Mouse (Mus musculus): ENCODE data around the gene Ripor3. TPM values are rescaled to one million over a fixed set of nuclear protein-coding genes. Genes with fewer than 3 reads are reported as not detected.

Ripor3 gene
- polyA plus RNA-seq, 1 experiment from 2014 or later: 0.49 TPM

GRCm38 (mm10) chr2:167972809-167973208 is 37.6 kb downstream of the Ripor3 start:
- Histone ChIP-seq H3K4me3 (no peak overlapping the region), H3K4me1 (no peaks in the 10 kb centered on the region; the same call in 1 of the 2 replicates), H3K36me3 (peaks cover 99% of the 10 kb centered on the region), H3K9me3 (replicated peaks) (no peaks in the 10 kb centered on the region), H3K27ac (no peak overlapping the region), H3K27me3 (ENCODE audit: low read depth, poor library complexity, severe bottlenecking) (no peaks in the 10 kb centered on the region)
- WGBS: 45% methylated on average over 1 of the region's 1 CpGs
- no peak for DNase-seq (ENCODE audit: low spot score)

GRCm38 (mm10) chr2:167972146-167972545 is 38.3 kb downstream of the Ripor3 start:
- H3K36me3 ChIP-seq: peaks cover 99% of the 10 kb centered on the region
- WGBS: 85% methylated on average over 5 of the region's 5 CpGs
- DNase-seq (ENCODE audit: low spot score): no peak
- no peaks in the 10 kb centered on the region; the same call in 1 of the 2 replicates for H3K4me1 ChIP-seq
- H3K4me3 ChIP-seq: no peak overlapping the region
- H3K9me3 ChIP-seq (replicated peaks): no peaks in the 10 kb centered on the region
- no peak overlapping the region for H3K27ac ChIP-seq
- H3K27me3 ChIP-seq (ENCODE audit: low read depth, poor library complexity, severe bottlenecking): no peaks in the 10 kb centered on the region

- Histone ChIP-seq H3K27me3 (ENCODE audit: low read depth, poor library complexity, severe bottlenecking) (no peaks in the 10 kb centered on the region), H3K36me3 (peaks cover 99% of the 10 kb centered on the region), H3K4me3 (no peak overlapping the region), H3K9me3 (replicated peaks) (no peaks in the 10 kb centered on the region), H3K27ac (no peak overlapping the region), H3K4me1 (no peaks in the 10 kb centered on the region)
- no peak for DNase-seq (ENCODE audit: low spot score)
- 93% methylated on average over 10 of the region's 10 CpGs for WGBS
Observed at GRCm38 (mm10) chr2:167969851-167970541, 40.4 kb downstream of the Ripor3 start.

GRCm38 (mm10) chr2:167968504-167968903 is 41.9 kb downstream of the Ripor3 start:
- no peaks in the 10 kb centered on the region for H3K27me3 ChIP-seq (ENCODE audit: low read depth, poor library complexity, severe bottlenecking)
- 98% methylated on average over 7 of the region's 7 CpGs for WGBS
- H3K27ac ChIP-seq: no peak overlapping the region
- H3K4me1 ChIP-seq: no peaks in the 10 kb centered on the region
- no peak for DNase-seq (ENCODE audit: low spot score)
- H3K9me3 ChIP-seq (replicated peaks): no peaks in the 10 kb centered on the region
- H3K36me3 ChIP-seq: peaks cover 99% of the 10 kb centered on the region
- no peak overlapping the region for H3K4me3 ChIP-seq

- peaks cover 77% of the 10 kb centered on the region for H3K36me3 ChIP-seq
- H3K4me1 ChIP-seq: no peaks in the 10 kb centered on the region
- no peak overlapping the region for H3K27ac ChIP-seq
- H3K4me3 ChIP-seq: no peak overlapping the region
- no peaks in the 10 kb centered on the region for H3K27me3 ChIP-seq (ENCODE audit: low read depth, poor library complexity, severe bottlenecking)
- no peak for DNase-seq (ENCODE audit: low spot score)
- WGBS: 95% methylated on average over 3 of the region's 3 CpGs
- no peaks in the 10 kb centered on the region for H3K9me3 ChIP-seq (replicated peaks)
Observed at GRCm38 (mm10) chr2:167965911-167966310, 44.5 kb downstream of the Ripor3 start.

GRCm38 (mm10) chr2:167964320-167964719 is 46.1 kb downstream of the Ripor3 start:
- Histone ChIP-seq H3K36me3 (peaks cover 63% of the 10 kb centered on the region), H3K27me3 (ENCODE audit: low read depth, poor library complexity, severe bottlenecking) (no peaks in the 10 kb centered on the region), H3K9me3 (replicated peaks) (no peaks in the 10 kb centered on the region), H3K4me3 (no peak overlapping the region), H3K27ac (no peak overlapping the region), H3K4me1 (peaks cover 3% of the 10 kb centered on the region; the same call in 1 of the 2 replicates)
- 94% methylated on average over 9 of the region's 9 CpGs for WGBS
- DNase-seq (ENCODE audit: low spot score): no peak

- Histone ChIP-seq H3K27me3 (ENCODE audit: low read depth, poor library complexity, severe bottlenecking) (no peaks in the 10 kb centered on the region), H3K9me3 (replicated peaks) (no peaks in the 10 kb centered on the region), H3K27ac (no peak overlapping the region), H3K36me3 (peaks cover 58% of the 10 kb centered on the region), H3K4me1 (peaks cover 5% of the 10 kb centered on the region), H3K4me3 (no peak overlapping the region)
- DNase-seq (ENCODE audit: low spot score): no peak
- WGBS: 93% methylated on average over 9 of the region's 9 CpGs
Observed at GRCm38 (mm10) chr2:167963778-167964300, 46.6 kb downstream of the Ripor3 start.

- Histone ChIP-seq H3K9me3 (replicated peaks) (no peaks in the 10 kb centered on the region), H3K27ac (no peak overlapping the region), H3K4me1 (peaks cover 8% of the 10 kb centered on the region), H3K27me3 (ENCODE audit: low read depth, poor library complexity, severe bottlenecking) (no peaks in the 10 kb centered on the region), H3K4me3 (no peak overlapping the region), H3K36me3 (peaks cover 58% of the 10 kb centered on the region)
- WGBS: 93% methylated on average over 4 of the region's 4 CpGs
- no peak for DNase-seq (ENCODE audit: low spot score)
Observed at GRCm38 (mm10) chr2:167963176-167963575, 47.2 kb downstream of the Ripor3 start.

- no peak for DNase-seq (ENCODE audit: low spot score)
- no peak overlapping the region for H3K27ac ChIP-seq
- 91% methylated on average over 6 of the region's 6 CpGs for WGBS
- peaks cover 50% of the 10 kb centered on the region for H3K36me3 ChIP-seq
- no peaks in the 10 kb centered on the region for H3K27me3 ChIP-seq (ENCODE audit: low read depth, poor library complexity, severe bottlenecking)
- H3K9me3 ChIP-seq (replicated peaks): no peaks in the 10 kb centered on the region
- no peak overlapping the region for H3K4me3 ChIP-seq
- H3K4me1 ChIP-seq: peaks cover 8% of the 10 kb centered on the region
Observed at GRCm38 (mm10) chr2:167962347-167962746, 48.1 kb downstream of the Ripor3 start.

- no peak for DNase-seq (ENCODE audit: low spot score)
- WGBS: 90% methylated on average over 8 of the region's 8 CpGs
- no peaks in the 10 kb centered on the region for H3K9me3 ChIP-seq (replicated peaks)
- H3K36me3 ChIP-seq: peaks cover 32% of the 10 kb centered on the region
- no peaks in the 10 kb centered on the region for H3K27me3 ChIP-seq (ENCODE audit: low read depth, poor library complexity, severe bottlenecking)
- H3K27ac ChIP-seq: no peak overlapping the region
- H3K4me3 ChIP-seq: no peak overlapping the region
- peaks cover 8% of the 10 kb centered on the region for H3K4me1 ChIP-seq
Observed at GRCm38 (mm10) chr2:167960584-167960983, 49.8 kb downstream of the Ripor3 start.

GRCm38 (mm10) chr2:167959996-167960395 is 50.4 kb downstream of the Ripor3 start:
- WGBS: 84% methylated on average over 7 of the region's 7 CpGs
- no peaks in the 10 kb centered on the region for H3K27me3 ChIP-seq (ENCODE audit: low read depth, poor library complexity, severe bottlenecking)
- H3K36me3 ChIP-seq: peaks cover 26% of the 10 kb centered on the region
- H3K27ac ChIP-seq: no peak overlapping the region
- no peak overlapping the region for H3K4me3 ChIP-seq
- peaks cover 8% of the 10 kb centered on the region for H3K4me1 ChIP-seq
- H3K9me3 ChIP-seq (replicated peaks): no peaks in the 10 kb centered on the region
- no peak for DNase-seq (ENCODE audit: low spot score)

GRCm38 (mm10) chr2:167959384-167959911 is 51.0 kb downstream of the Ripor3 start:
- no peaks in the 10 kb centered on the region for H3K9me3 ChIP-seq (replicated peaks)
- peaks cover 23% of the 10 kb centered on the region for H3K36me3 ChIP-seq
- H3K4me1 ChIP-seq: peaks cover 8% of the 10 kb centered on the region
- DNase-seq (ENCODE audit: low spot score): no peak
- H3K4me3 ChIP-seq: no peak overlapping the region
- 79% methylated on average over 4 of the region's 4 CpGs for WGBS
- no peaks in the 10 kb centered on the region for H3K27me3 ChIP-seq (ENCODE audit: low read depth, poor library complexity, severe bottlenecking)
- H3K27ac ChIP-seq: no peak overlapping the region

- no peak overlapping the region for H3K27ac ChIP-seq
- no peak for DNase-seq (ENCODE audit: low spot score)
Observed at GRCm38 (mm10) chr2:167958843-167959242, 51.6 kb downstream of the Ripor3 start.

More at GRCm38 (mm10) chr2:167958843-167959242, 51.6 kb downstream of the Ripor3 start:
- Histone ChIP-seq H3K4me3 (no peak overlapping the region), H3K27me3 (ENCODE audit: low read depth, poor library complexity, severe bottlenecking) (no peaks in the 10 kb centered on the region), H3K36me3 (peaks cover 17% of the 10 kb centered on the region), H3K9me3 (replicated peaks) (no peaks in the 10 kb centered on the region), H3K4me1 (peaks cover 8% of the 10 kb centered on the region)
- 80% methylated on average over 4 of the region's 4 CpGs for WGBS

All from limb, embryonic 10.5 days (tissue).